Mouse (Mus musculus): Measurements from ENCODE around the gene Ttc16. TPM values are rescaled to one million over a fixed set of nuclear protein-coding genes. Genes with fewer than 3 reads are reported as not detected.

Gene Ttc16
- polyA plus RNA-seq, 1 experiment from 2014 or later, result 0.46 TPM

DNA sequence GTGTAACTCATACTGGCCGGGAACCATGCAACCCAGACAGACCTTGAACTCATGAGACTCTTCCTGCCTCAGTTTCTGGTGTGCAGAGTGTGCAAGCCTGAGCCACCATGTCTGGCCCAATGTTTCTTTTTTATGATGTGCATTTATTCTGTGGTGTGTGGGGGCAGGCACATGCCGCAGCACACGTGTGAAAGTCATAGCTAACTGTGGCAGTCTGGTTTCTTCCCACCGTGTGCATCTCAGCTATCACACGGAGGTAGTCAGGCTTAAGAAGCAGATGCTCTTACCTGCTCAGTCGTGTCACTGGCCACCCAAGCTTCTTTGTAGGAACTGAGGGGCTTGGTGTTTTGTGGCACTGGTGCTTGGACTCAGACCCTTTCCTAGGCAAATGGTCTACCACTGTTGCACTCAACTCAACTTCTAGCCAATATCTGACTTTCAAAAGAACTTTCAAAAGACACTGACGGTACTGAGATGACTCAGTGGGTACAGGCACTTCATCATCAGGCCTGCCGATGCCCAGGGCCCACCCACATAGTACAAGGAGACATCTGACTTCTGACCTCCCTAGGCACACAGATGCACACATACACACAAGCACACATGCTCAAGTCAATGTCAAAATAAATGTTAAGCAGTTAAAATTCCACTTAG, 2.7 kb downstream of the Ttc16 start:
- peaks cover 27% of the 10 kb centered on the region for H3K4me1 ChIP-seq
- ATAC-seq (ENCODE audit: low FRiP score), result no peak
- WGBS, result 86% methylated on average over 8 of the region's 8 CpGs

DNA sequence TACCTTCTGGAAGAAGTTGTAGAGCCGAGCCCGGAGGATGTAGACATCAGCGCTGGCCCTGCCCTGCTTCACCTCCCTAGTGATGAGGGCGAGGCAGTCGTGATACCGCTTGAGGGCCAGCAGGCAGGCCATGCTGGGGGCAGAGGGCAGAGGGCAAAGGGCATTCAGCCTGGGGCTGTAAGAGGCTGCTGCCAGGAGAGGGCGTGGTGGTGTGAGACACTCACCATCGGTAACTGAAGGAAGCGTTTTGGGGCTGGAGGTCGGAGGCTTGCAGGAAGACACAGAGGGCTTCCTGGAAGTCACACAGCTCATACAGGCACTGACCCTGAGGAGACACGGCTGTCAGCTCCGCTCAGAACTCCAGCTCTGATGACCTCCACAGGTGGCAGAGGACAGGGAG, 3.5 kb downstream of the Ttc16 start:
- H3K27ac ChIP-seq, result no peak overlapping the region
- H3K4me1 ChIP-seq, result peaks cover 27% of the 10 kb centered on the region
- ATAC-seq (ENCODE audit: low FRiP score), result no peak
- WGBS, result 33% methylated on average over 12 of the region's 12 CpGs
- no peaks in the 10 kb centered on the region for H3K9me3 ChIP-seq
- H3K36me3 ChIP-seq (replicated peaks), result no peaks in the 10 kb centered on the region
- H3K9ac ChIP-seq, result no peak overlapping the region
- H3K27me3 ChIP-seq, result peaks cover 7% of the 10 kb centered on the region
- H3K4me2 ChIP-seq, result no peak overlapping the region
- no peak overlapping the region for H3K4me3 ChIP-seq (replicated peaks)

More for the DNA sequence above, 2.7 kb downstream of the Ttc16 start:
- Histone ChIP-seq H3K27ac (no peak overlapping the region), H3K9me3 (no peaks in the 10 kb centered on the region), H3K27me3 (peaks cover 9% of the 10 kb centered on the region), H3K36me3 (replicated peaks) (no peaks in the 10 kb centered on the region), H3K4me2 (no peak overlapping the region), H3K9ac (no peak overlapping the region), H3K4me3 (replicated peaks) (no peak overlapping the region)

DNA sequence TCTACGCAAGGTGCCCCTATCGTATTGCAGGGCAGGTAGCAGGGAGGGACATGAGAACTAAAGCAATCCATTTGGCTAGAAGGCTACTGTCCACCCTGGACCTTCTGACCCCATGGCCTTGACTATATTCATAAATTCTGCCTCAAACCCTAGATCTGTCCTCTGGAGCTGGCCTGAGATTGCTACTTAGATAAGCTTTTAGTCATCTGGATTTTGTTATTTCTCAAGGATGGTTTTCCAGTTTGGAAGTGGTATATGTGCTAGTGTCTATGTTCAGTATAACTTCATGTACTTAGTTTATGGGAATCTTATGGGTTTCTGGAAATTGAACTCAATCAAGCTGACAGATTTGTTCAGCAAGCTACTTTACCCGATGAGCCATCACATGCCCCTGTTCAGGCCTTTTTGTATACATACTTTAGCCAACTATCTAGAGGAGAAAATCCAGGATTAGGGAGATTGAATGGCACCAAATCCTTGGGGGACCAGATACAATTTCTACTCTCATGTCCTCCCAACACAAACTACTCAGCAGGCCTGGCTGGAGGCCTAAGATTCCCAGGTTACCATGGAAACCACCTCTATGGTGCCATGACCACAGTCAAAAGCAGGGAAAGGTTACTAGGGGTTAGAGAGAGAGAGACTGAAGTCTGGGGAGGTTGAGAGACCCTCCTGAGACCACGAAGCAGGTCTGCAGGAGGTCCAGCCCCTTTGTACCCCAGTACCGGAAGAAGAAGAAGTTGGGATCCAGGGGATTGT, 5.9 kb downstream of the Ttc16 start:
- H3K36me3 ChIP-seq (replicated peaks), result no peaks in the 10 kb centered on the region
- no peak overlapping the region for H3K27ac ChIP-seq
- 61% methylated on average over 5 of the region's 5 CpGs for WGBS
- ATAC-seq (ENCODE audit: low FRiP score), result no peak
- H3K4me2 ChIP-seq, result no peak overlapping the region
- no peaks in the 10 kb centered on the region for H3K27me3 ChIP-seq
- H3K9ac ChIP-seq, result no peak overlapping the region
- H3K4me3 ChIP-seq (replicated peaks), result no peak overlapping the region
- no peaks in the 10 kb centered on the region for H3K9me3 ChIP-seq
- H3K4me1 ChIP-seq, result peaks cover 13% of the 10 kb centered on the region

DNA sequence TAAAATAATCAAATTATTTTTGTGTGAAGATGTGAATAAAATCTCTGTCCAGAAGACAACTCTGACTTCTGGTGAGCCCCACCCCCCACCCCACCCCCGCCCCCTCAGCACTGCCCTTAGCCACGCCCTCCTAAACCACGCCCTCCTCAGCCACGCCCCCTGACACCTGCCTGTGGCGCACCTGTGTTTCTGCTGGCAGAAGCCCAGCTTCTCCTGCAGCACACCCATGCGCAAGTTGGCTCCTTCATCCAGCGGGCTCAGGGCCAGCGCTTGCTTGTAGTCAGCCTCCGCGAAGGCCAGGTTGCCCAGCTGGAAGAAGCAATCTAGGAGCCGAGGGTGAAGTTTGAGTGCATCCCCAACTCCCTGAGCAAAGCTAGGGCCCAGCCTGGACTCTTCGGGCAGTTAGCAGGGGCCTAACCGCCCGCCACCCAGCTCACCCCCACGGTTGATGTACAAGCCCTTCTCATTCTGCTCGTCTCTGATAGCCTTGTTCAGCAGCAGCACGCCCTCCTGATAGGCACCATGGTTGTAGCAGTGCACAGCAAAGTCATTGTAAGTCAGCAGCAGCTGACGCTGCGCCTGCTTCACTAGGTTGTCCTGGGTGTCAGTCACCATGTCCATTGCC, 6.7 kb downstream of the Ttc16 start:
- ATAC-seq (ENCODE audit: low FRiP score), result no peak
- no peak overlapping the region for H3K9ac ChIP-seq
- H3K4me1 ChIP-seq, result peaks cover 13% of the 10 kb centered on the region
- no peaks in the 10 kb centered on the region for H3K36me3 ChIP-seq (replicated peaks)
- H3K9me3 ChIP-seq, result no peaks in the 10 kb centered on the region
- H3K27ac ChIP-seq, result no peak overlapping the region
- H3K4me3 ChIP-seq (replicated peaks), result no peak overlapping the region
- WGBS, result 58% methylated on average over 17 of the region's 19 CpGs
- H3K27me3 ChIP-seq, result no peaks in the 10 kb centered on the region
- no peak overlapping the region for H3K4me2 ChIP-seq

DNA sequence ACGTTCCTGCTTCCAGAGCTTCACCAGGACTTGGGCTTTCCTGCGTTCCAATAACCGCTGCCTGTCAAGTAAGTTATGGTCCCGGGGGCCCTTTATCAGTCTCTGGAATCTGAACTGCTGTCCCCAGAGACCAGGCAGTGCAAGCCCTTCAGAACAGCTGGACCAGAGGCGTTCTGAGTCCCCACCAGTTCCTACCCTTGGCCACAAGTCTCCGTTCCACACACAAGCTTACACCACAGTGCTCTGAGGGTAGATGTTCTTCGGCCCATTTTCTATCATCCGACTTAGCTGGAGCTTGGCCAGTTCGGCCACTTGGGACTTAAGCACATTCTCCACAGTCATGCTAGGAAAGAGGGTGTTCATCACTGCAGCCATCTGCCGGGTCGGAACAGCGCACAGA, 8.2 kb downstream of the Ttc16 start:
- WGBS, result 89% methylated on average over 12 of the region's 12 CpGs
- H3K27ac ChIP-seq, result no peak overlapping the region
- H3K4me3 ChIP-seq (replicated peaks), result no peak overlapping the region
- H3K4me1 ChIP-seq, result peaks cover 13% of the 10 kb centered on the region
- H3K4me2 ChIP-seq, result no peak overlapping the region
- H3K9me3 ChIP-seq, result no peaks in the 10 kb centered on the region
- H3K27me3 ChIP-seq, result no peaks in the 10 kb centered on the region
- ATAC-seq (ENCODE audit: low FRiP score), result no peak
- H3K36me3 ChIP-seq (replicated peaks), result peaks cover 11% of the 10 kb centered on the region
- H3K9ac ChIP-seq, result no peak overlapping the region

DNA sequence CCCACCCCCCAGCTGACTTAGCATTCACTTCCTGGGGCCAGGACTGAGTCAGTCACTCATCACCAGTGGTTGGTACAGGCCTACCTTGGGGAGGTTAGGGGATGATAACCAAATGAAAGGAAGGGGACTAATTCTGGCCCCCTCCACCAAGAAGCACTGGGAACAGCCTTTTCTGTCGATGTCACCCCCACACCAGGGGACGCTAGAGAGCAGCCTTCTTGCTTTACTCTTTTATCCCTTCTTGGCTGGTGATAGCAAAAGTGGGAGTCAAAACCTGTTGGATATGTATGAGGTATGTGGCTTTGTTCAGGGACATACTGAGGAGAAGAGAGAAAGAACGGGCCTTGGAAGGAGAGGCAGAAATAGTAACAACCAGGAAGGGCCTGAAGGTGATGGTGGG, 12.1 kb downstream of the Ttc16 start:
- Histone ChIP-seq H3K9ac (no peak overlapping the region), H3K4me2 (no peak overlapping the region), H3K4me3 (replicated peaks) (no peak overlapping the region), H3K27me3 (no peaks in the 10 kb centered on the region), H3K4me1 (peaks cover 7% of the 10 kb centered on the region; the same call in 1 of the 2 replicates), H3K27ac (no peak overlapping the region), H3K36me3 (replicated peaks) (peaks cover 34% of the 10 kb centered on the region), H3K9me3 (no peaks in the 10 kb centered on the region)
- no peak for ATAC-seq (ENCODE audit: low FRiP score)
- 81% methylated on average over 3 of the region's 3 CpGs for WGBS

DNA sequence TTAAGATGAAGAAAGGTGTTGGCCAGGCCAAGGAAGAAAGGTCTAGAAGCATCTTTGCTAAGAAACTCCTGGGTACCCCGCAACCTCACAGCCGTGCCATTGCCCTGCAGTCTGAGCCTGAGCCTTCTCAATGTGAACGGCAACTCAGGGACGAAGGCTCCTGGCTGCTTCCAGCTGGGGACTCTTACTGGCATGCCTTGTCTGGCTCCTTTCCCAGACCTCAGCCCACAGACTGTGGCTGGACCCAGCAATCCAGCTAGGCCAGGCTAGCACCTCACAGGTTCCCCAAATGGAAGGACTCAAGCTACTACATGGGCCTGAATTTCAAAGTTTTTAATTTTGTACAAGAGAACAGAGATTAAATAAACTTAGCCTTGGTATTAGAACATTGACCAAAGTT, 13.6 kb downstream of the Ttc16 start:
- Histone ChIP-seq H3K36me3 (replicated peaks) (peaks cover 34% of the 10 kb centered on the region), H3K9me3 (no peaks in the 10 kb centered on the region), H3K4me3 (replicated peaks) (no peak overlapping the region), H3K4me1 (peaks cover 15% of the 10 kb centered on the region; the same call in 1 of the 2 replicates), H3K4me2 (no peak overlapping the region), H3K27ac (no peak overlapping the region), H3K27me3 (no peaks in the 10 kb centered on the region), H3K9ac (no peak overlapping the region)
- no peak for ATAC-seq (ENCODE audit: low FRiP score)
- 93% methylated on average over 4 of the region's 4 CpGs for WGBS

DNA sequence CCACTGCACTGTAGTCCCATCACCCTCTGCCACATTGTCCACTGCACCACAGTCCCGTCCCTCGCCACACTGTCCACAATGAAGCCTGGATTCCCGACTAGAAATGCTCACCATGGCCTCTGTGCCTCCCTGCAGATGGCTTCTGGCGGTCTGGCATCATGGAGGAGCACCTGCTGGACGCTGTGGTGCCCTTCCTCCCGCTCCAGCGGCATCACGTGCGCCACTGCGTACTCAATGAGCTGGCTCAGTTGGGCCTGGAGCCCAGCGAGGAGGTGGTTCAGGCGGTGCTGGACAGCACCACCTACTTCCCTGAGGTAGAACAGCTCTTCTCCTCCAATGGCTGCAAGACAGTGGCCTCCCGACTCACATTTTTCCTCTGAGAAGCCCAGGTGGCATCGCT, 14.1 kb downstream of the Ttc16 start:
- Histone ChIP-seq H3K27ac (no peak overlapping the region), H3K36me3 (replicated peaks) (peaks cover 34% of the 10 kb centered on the region), H3K27me3 (no peaks in the 10 kb centered on the region), H3K9me3 (no peaks in the 10 kb centered on the region), H3K4me1 (peaks cover 15% of the 10 kb centered on the region; the same call in 1 of the 2 replicates), H3K4me3 (replicated peaks) (no peak overlapping the region), H3K4me2 (no peak overlapping the region), H3K9ac (no peak overlapping the region)
- no peak for ATAC-seq (ENCODE audit: low FRiP score)
- WGBS, result 90% methylated on average over 14 of the region's 14 CpGs

DNA sequence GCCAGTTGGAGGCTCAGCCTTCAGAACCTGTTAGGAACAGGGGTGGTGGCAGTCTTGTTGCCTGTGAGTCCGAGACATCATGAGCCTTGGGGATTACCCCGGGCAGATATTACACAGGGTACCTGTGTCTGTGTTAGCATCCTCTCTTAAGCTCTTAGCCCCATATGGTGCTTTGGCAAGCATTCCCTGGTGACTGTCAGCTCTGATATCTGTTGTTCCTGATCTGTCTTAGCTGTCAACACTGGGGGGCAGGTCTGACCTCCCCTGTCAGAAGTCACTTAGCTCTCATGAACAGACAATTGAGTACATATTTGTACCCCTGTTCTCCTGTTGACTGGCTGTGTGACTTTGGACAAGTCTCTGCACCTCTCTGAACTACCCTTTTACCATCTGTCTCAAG, 16.4 kb downstream of the Ttc16 start:
- WGBS, result 76% methylated on average over 2 of the region's 2 CpGs
- Histone ChIP-seq H3K9ac (no peak overlapping the region), H3K27me3 (no peaks in the 10 kb centered on the region), H3K27ac (no peak overlapping the region), H3K4me3 (replicated peaks) (no peak overlapping the region), H3K4me1 (peaks cover 15% of the 10 kb centered on the region; the same call in 1 of the 2 replicates), H3K9me3 (no peaks in the 10 kb centered on the region), H3K4me2 (no peak overlapping the region), H3K36me3 (replicated peaks) (peaks cover 44% of the 10 kb centered on the region)
- ATAC-seq (ENCODE audit: low FRiP score), result no peak

DNA sequence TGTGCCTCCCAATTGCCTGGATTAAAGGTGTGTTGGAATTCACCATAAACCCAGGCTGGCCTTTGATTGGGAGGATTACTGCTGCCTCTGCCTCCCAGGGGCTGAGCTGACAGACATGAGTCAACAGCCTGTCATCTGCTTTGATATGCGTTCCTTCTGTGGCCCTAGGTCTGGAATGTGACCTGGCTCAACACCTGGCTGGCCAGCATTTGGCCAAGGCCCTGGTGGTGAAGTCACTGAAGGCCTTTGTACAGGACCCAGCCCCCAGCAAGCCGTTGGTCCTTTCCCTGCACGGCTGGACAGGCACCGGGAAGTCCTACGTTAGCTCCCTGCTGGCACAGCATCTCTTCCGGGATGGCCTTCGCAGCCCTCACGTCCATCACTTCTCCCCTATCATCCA, 16.9 kb downstream of the Ttc16 start:
- Histone ChIP-seq H3K4me3 (replicated peaks) (no peak overlapping the region), H3K9ac (no peak overlapping the region), H3K36me3 (replicated peaks) (peaks cover 45% of the 10 kb centered on the region), H3K4me1 (peaks cover 15% of the 10 kb centered on the region; the same call in 1 of the 2 replicates), H3K4me2 (no peak overlapping the region), H3K27me3 (no peaks in the 10 kb centered on the region), H3K27ac (no peak overlapping the region), H3K9me3 (no peaks in the 10 kb centered on the region)
- no peak for ATAC-seq (ENCODE audit: low FRiP score)
- WGBS, result 88% methylated on average over 8 of the region's 8 CpGs

DNA sequence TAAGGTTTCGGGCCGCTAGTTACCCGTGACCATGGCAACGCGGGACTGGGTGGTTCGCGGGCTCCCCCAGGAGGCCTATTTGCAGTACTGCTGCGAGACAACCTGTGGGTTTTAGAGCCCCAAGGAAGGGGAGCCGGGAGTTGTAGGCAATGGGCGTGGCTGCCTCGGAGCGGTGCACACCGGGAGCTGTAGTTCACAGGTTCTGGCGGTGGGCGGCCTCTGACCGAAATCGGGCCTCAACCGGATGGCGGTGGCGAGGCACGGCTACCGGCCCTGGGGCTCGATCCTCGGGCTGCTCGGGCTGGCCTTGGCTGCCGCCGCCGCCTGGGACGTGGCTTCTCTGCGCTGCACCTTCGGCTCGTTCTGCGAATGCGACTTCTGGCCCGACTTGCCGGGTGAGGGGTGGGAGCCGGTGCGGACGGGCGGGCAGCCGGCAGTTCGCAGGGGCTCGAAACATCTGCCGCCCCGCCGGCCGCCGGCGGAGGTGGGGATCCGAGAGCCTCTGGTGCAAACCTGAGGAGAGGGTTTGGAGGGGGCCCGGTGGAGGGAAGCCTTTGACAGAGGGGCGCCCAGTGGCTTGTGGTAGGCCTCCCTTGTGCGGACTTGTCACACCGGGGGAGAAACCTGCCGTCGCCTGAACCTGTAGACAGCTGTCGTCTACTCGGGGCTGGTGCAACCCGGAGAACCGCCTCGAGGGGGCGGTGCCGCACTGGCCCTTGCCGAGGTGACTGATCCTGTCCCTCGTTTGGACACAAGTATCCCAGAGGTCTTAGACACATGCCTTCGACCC, 18.2 kb downstream of the Ttc16 start, which contains the start of gene Tor2a:
TSS of gene Tor2a (plus strand) at position 179 of the 790 bp plus-strand sequence.
- H3K36me3 ChIP-seq (replicated peaks), result peaks cover 47% of the 10 kb centered on the region
- peaks cover 20% of the 10 kb centered on the region for H3K4me1 ChIP-seq
- no peaks in the 10 kb centered on the region for H3K9me3 ChIP-seq
- peak within 1 kb of the TSS; percentile 90 for H3K27ac ChIP-seq
- under 1% methylated on average over 66 of the region's 66 CpGs for WGBS
- peak within 1 kb of the TSS; percentile 60 for H3K4me2 ChIP-seq
- H3K27me3 ChIP-seq, result no peaks in the 10 kb centered on the region
- peak; percentile 94 for ATAC-seq (ENCODE audit: low FRiP score)
- H3K9ac ChIP-seq, result peak within 1 kb of the TSS; percentile 88
- H3K4me3 ChIP-seq (replicated peaks), result peak within 1 kb of the TSS; percentile 75

DNA sequence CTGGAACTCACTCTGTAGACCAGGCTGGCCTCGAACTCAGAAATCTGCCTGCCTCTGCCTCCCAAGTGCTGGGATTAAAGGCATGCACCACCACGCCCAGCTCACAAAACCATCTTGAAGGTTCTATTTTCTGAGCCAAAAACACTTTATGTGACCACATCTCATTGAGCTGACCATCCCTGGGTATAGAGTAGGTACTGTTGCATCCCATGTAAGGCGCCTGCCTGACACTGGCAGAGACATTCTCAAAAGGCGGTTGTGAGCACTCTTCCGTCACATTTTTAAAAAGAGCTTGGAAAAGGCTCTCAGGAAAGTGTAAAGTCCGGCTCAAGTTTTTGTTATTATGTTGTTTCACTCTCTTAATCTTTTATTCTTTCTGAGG, 18.8 kb downstream of the Ttc16 start:
- Histone ChIP-seq H3K9ac (no peak overlapping the region), H3K9me3 (no peaks in the 10 kb centered on the region), H3K4me1 (peaks cover 26% of the 10 kb centered on the region), H3K4me2 (peak overlapping the region; percentile 33), H3K36me3 (replicated peaks) (peaks cover 43% of the 10 kb centered on the region), H3K27ac (no peak overlapping the region), H3K4me3 (replicated peaks) (no peak overlapping the region), H3K27me3 (no peaks in the 10 kb centered on the region)
- WGBS, result 33% methylated on average over 6 of the region's 6 CpGs
- peak; percentile 21; the same call in 1 of the 2 replicates for ATAC-seq (ENCODE audit: low FRiP score)

All from forebrain, embryonic 12.5 days (tissue).